Mouse (Mus musculus) olfactory bulb, adult 2 months (tissue): ENCODE measurements around the gene Tnp2. TPM values are rescaled to one million over a fixed set of nuclear protein-coding genes. Genes with fewer than 3 reads are reported as not detected.

Source experiments
- H3K27ac ChIP-seq: fragments of 200-500 bp; 2 replicates; pipeline ENCODE4 v1.5.1; 2012; ENCODE audit warnings: low read depth, low read length; ENCODE audit not compliant: insufficient read depth
- H3K4me1 ChIP-seq: fragments of 200-500 bp; 2 replicates; pipeline ENCODE4 v1.6.1; 2012; ENCODE audit warnings: low read length; ENCODE audit not compliant: control insufficient read depth, insufficient read depth
- H3K4me3 ChIP-seq: fragments of 200-500 bp; 2 replicates; pipeline ENCODE4 v1.5.1; 2012; ENCODE audit warnings: mild to moderate bottlenecking, low read depth, low read length, moderate library complexity; ENCODE audit not compliant: insufficient read depth
- CTCF ChIP-seq: fragments of 200-500 bp; IDR thresholded peaks from 2 replicates; pipeline ENCODE4 v1.5.1; 2012; ENCODE audit warnings: low read depth, mild to moderate bottlenecking, low read length, moderate library complexity; ENCODE audit not compliant: insufficient read depth
- POLR2A ChIP-seq: fragments of 200-500 bp; IDR thresholded peaks from 2 replicates; pipeline ENCODE4 v1.6.1; 2012; ENCODE audit warnings: mild to moderate bottlenecking, low read depth, low read length, moderate library complexity; ENCODE audit not compliant: insufficient read depth
- WGBS: fragments of 180-500 bp; shearing (Covaris S2); methylation state at CpG from one replicate; pipeline ENCODE4 v1.1.7; 2018; 5-methylcytosine and 5-hydroxymethylcytosine counted together
- polyA plus RNA-seq: library from polyadenylated mRNA; stranded (reverse); fragments of >200 nt; gene quantifications from 2 replicates; pipeline ENCODE4 v1.2.4, GENCODE M21; 2012; ENCODE audit warnings: low replicate concordance; ENCODE audit not compliant: missing spikeins, insufficient read depth, insufficient read length

Tnp2 gene
- polyA plus RNA-seq, 1 experiment = not detected

GRCm38 (mm10) chr16:10763540-10764264, 24.8 kb downstream of the Tnp2 start:
- TF ChIP-seq POLR2A (no peak), CTCF (no peak)
- WGBS = 76% methylated on average over 6 of the region's 6 CpGs
- H3K4me3 ChIP-seq = no peak overlapping the region
- H3K27ac ChIP-seq = no peak overlapping the region
- peaks cover 5% of the 10 kb centered on the region; the same call in 1 of the 2 replicates for H3K4me1 ChIP-seq

GRCm38 (mm10) chr16:10762569-10763180, 25.8 kb downstream of the Tnp2 start:
- Histone ChIP-seq H3K4me3 (no peak overlapping the region), H3K4me1 (peaks cover 5% of the 10 kb centered on the region; the same call in 1 of the 2 replicates), H3K27ac (no peak overlapping the region)
- WGBS = 68% methylated on average over 5 of the region's 5 CpGs
- TF ChIP-seq POLR2A (no peak), CTCF (no peak)

GRCm38 (mm10) chr16:10761182-10761581, 27.3 kb downstream of the Tnp2 start:
- H3K27ac ChIP-seq = no peak overlapping the region
- H3K4me1 ChIP-seq = peaks cover 5% of the 10 kb centered on the region; the same call in 1 of the 2 replicates
- 85% methylated on average over 8 of the region's 8 CpGs for WGBS
- TF ChIP-seq POLR2A = no peak
- no peak for TF ChIP-seq CTCF
- H3K4me3 ChIP-seq = no peak overlapping the region

- Histone ChIP-seq H3K27ac (no peak overlapping the region), H3K4me1 (peaks cover 3% of the 10 kb centered on the region; the same call in 1 of the 2 replicates), H3K4me3 (no peak overlapping the region)
- 71% methylated on average over 6 of the region's 6 CpGs for WGBS
- TF ChIP-seq POLR2A (no peak), CTCF (no peak)
Observed at GRCm38 (mm10) chr16:10756168-10756567, 32.3 kb downstream of the Tnp2 start.

GRCm38 (mm10) chr16:10754521-10755296, 33.8 kb downstream of the Tnp2 start:
- Histone ChIP-seq H3K27ac (no peak overlapping the region), H3K4me3 (no peak overlapping the region), H3K4me1 (peaks cover 5% of the 10 kb centered on the region)
- TF ChIP-seq POLR2A (no peak), CTCF (no peak)
- 89% methylated on average over 3 of the region's 3 CpGs for WGBS

GRCm38 (mm10) chr16:10749824-10750223, 38.6 kb downstream of the Tnp2 start:
- peaks cover 11% of the 10 kb centered on the region for H3K4me1 ChIP-seq
- no peak for TF ChIP-seq CTCF
- no peak for TF ChIP-seq POLR2A
- no peak overlapping the region for H3K4me3 ChIP-seq
- H3K27ac ChIP-seq = no peak overlapping the region
- WGBS = 40% methylated on average over 7 of the region's 7 CpGs

- TF ChIP-seq CTCF (no peak), POLR2A (no peak)
- H3K4me1 ChIP-seq = peaks cover 11% of the 10 kb centered on the region
- H3K27ac ChIP-seq = no peak overlapping the region
- 69% methylated on average over 7 of the region's 7 CpGs for WGBS
- H3K4me3 ChIP-seq = no peak overlapping the region
Observed at GRCm38 (mm10) chr16:10749226-10749625, 39.2 kb downstream of the Tnp2 start.

GRCm38 (mm10) chr16:10741082-10741481, 47.4 kb downstream of the Tnp2 start:
- TF ChIP-seq CTCF (no peak), POLR2A (no peak)
- H3K4me1 ChIP-seq = peaks cover 7% of the 10 kb centered on the region
- H3K4me3 ChIP-seq = no peak overlapping the region
- WGBS = 89% methylated on average over 2 of the region's 2 CpGs
- no peak overlapping the region for H3K27ac ChIP-seq

GRCm38 (mm10) chr16:10739854-10740398, 48.5 kb downstream of the Tnp2 start:
- WGBS = 66% methylated on average over 9 of the region's 9 CpGs
- TF ChIP-seq POLR2A (no peak), CTCF (no peak)
- no peak overlapping the region for H3K4me3 ChIP-seq
- H3K4me1 ChIP-seq = peaks cover 7% of the 10 kb centered on the region
- no peak overlapping the region for H3K27ac ChIP-seq
